Mouse (Mus musculus): Measurements from ENCODE around the gene Eml6.

DNA sequence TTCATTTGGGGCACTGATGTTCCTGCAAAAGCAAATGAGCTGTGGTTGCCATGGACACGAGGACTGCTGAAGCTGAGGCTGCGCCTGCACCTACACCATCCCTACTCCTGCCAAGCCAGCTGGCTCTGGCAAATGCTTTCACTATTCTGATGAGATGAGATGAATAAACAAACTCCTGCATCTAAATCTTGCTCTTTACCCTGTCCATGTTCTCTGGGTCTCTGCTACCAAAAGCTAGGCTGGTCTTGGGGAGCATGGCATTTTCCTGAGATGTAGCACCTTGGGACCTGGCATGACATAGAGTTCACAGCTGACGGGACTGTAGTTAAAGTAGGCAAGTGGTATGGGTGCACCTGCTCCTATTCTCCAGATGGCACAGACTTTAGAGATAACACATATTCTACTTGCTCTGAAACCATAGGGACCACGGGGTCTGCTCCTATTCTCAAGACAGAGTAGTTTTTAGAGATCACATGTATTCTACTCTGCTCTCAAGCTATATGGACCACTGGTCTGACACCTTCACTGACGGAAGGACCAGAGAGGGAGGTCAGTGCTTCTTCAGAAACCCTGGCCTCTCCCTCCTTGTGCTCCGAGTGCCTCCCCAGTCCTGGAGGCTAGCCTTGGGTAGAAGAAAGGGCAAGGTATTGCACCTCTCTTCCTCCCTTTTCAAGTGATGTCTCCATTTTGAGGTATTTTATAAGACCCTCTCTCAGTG is 236.8 kb downstream of the Eml6 start:
- TF ChIP-seq CTCF (conservative IDR thresholded peaks at IDR 0.05; ENCODE audit: insufficient read depth, insufficient read length, low read depth, low read length) (no peak), POLR2A (IDR thresholded peaks at IDR 0.05; ENCODE audit: low read depth, low read length) (no peak)

Data from kidney, adult 2 months (tissue).